Comparison of ENCODE assay signal across 9 mouse cellular contexts in genomic region chr1:187454431-187454830, GRCm38 (mm10).
A peak's percentile ranks its signal among the peaks of the same experiment; 100 is the strongest.
DNase-seq lines count a peak whose midpoint lies in the region; ATAC-seq and TF ChIP-seq lines count a peak whose summit lies in the region.
"Had no signal": no experiment of that assay in that cellular context is flagged by ENCODE, and none has a peak within 500 bp of the region (broad histone marks: within the 10 kb centered on the region; RNA-seq: fewer than 3 reads in every experiment).

No protein-coding gene starts in this region.

- ATAC-seq in hindbrain, embryonic 12.5 days (ENCODE audit: low FRiP score), result no peak
- no peak for ATAC-seq in midbrain, embryonic 14.5 days (ENCODE audit: low FRiP score, low TSS enrichment)
- ATAC-seq in midbrain, embryonic 15.5 days (replicated peaks), result no peak
- no peak for ATAC-seq in midbrain, postnatal 0 days (ENCODE audit: low FRiP score)

- no peak for TF ChIP-seq POLR2A in brain, embryonic 14.5 days (IDR thresholded peaks at IDR 0.05; ENCODE audit: borderline replicate concordance, extremely low read depth, insufficient read depth, insufficient read length, poor library complexity, severe bottlenecking)

- no peak overlapping the region for H3K9ac ChIP-seq in hindbrain, embryonic 12.5 days
- no peak overlapping the region for H3K9ac ChIP-seq in midbrain, embryonic 14.5 days (replicated peaks; ENCODE audit: low read length)
- H3K9ac ChIP-seq in midbrain, embryonic 15.5 days, result no peak overlapping the region
- no peak overlapping the region for H3K9ac ChIP-seq in midbrain, postnatal 0 days (replicated peaks; ENCODE audit: low read length, poor library complexity, severe bottlenecking)
- H3K9ac ChIP-seq: limb, embryonic 13.5 days had no signal

- H3K27me3 ChIP-seq in hindbrain, embryonic 10.5 days (ENCODE audit: insufficient read depth, poor library complexity, severe bottlenecking), result no peaks in the 10 kb centered on the region
- H3K27me3 ChIP-seq in hindbrain, embryonic 12.5 days, result no peaks in the 10 kb centered on the region
- H3K27me3 ChIP-seq in midbrain, embryonic 14.5 days (ENCODE audit: control insufficient read depth, insufficient read depth, low read length), result no peaks in the 10 kb centered on the region
- H3K27me3 ChIP-seq in midbrain, embryonic 15.5 days (replicated peaks), result no peaks in the 10 kb centered on the region
- H3K27me3 ChIP-seq in midbrain, postnatal 0 days (ENCODE audit: insufficient read depth, low read length), result no peaks in the 10 kb centered on the region

- 0 out of 2 replicates have a peak, but pooled peaks cover 1% of the 10 kb centered on the region for H3K9me3 ChIP-seq in hindbrain, embryonic 10.5 days
- H3K9me3 ChIP-seq in hindbrain, embryonic 12.5 days (replicated peaks), result no peaks in the 10 kb centered on the region
- no peaks in the 10 kb centered on the region for H3K9me3 ChIP-seq in midbrain, embryonic 14.5 days (ENCODE audit: control insufficient read depth, low read length)
- H3K9me3 ChIP-seq in midbrain, embryonic 15.5 days, result 0 out of 2 replicates have a peak, but pooled peaks cover 3% of the 10 kb centered on the region
- H3K9me3 ChIP-seq in midbrain, postnatal 0 days (ENCODE audit: low read length), result no peaks in the 10 kb centered on the region
- H3K9me3 ChIP-seq: limb, embryonic 13.5 days had no signal

- no peak overlapping the region for H3K27ac ChIP-seq in hindbrain, embryonic 10.5 days
- no peak overlapping the region for H3K27ac ChIP-seq in hindbrain, embryonic 12.5 days
- H3K27ac ChIP-seq in midbrain, embryonic 14.5 days (replicated peaks; ENCODE audit: low read depth, low read length), result no peak overlapping the region
- H3K27ac ChIP-seq in midbrain, embryonic 15.5 days, result no peak overlapping the region
- no peak overlapping the region for H3K27ac ChIP-seq in midbrain, postnatal 0 days (ENCODE audit: low read depth, low read length)
- H3K27ac ChIP-seq: limb, embryonic 13.5 days had no signal

- H3K4me1 ChIP-seq in hindbrain, embryonic 10.5 days (replicated peaks), result peaks cover 14% of the 10 kb centered on the region
- no peaks in the 10 kb centered on the region for H3K4me1 ChIP-seq in hindbrain, embryonic 12.5 days
- H3K4me1 ChIP-seq in midbrain, embryonic 14.5 days (ENCODE audit: control insufficient read depth, insufficient read depth, low read length), result no peaks in the 10 kb centered on the region
- H3K4me1 ChIP-seq in midbrain, embryonic 15.5 days, result no peaks in the 10 kb centered on the region
- H3K4me1 ChIP-seq in midbrain, postnatal 0 days (ENCODE audit: insufficient read depth, low read length), result no peaks in the 10 kb centered on the region
- H3K4me1 ChIP-seq: limb, embryonic 13.5 days had no signal

- no peaks in the 10 kb centered on the region for H3K36me3 ChIP-seq in hindbrain, embryonic 10.5 days
- H3K36me3 ChIP-seq in hindbrain, embryonic 12.5 days, result no peaks in the 10 kb centered on the region
- H3K36me3 ChIP-seq in midbrain, embryonic 14.5 days (ENCODE audit: control insufficient read depth, insufficient read depth, low read length), result no peaks in the 10 kb centered on the region
- H3K36me3 ChIP-seq in midbrain, embryonic 15.5 days (replicated peaks), result no peaks in the 10 kb centered on the region
- no peaks in the 10 kb centered on the region for H3K36me3 ChIP-seq in midbrain, postnatal 0 days (ENCODE audit: insufficient read depth, low read length)
- H3K36me3 ChIP-seq: limb, embryonic 13.5 days had no signal

- no peak overlapping the region for H3K4me3 ChIP-seq in hindbrain, embryonic 10.5 days
- H3K4me3 ChIP-seq in hindbrain, embryonic 12.5 days, result no peak overlapping the region
- no peak overlapping the region for H3K4me3 ChIP-seq in midbrain, embryonic 14.5 days (replicated peaks; ENCODE audit: low read depth, low read length)
- H3K4me3 ChIP-seq in midbrain, embryonic 15.5 days, result no peak overlapping the region
- no peak overlapping the region for H3K4me3 ChIP-seq in midbrain, postnatal 0 days (ENCODE audit: low read depth, low read length)
- H3K4me3 ChIP-seq: limb, embryonic 13.5 days had no signal

- TF ChIP-seq CTCF in brain, embryonic 14.5 days (IDR thresholded peaks at IDR 0.05; ENCODE audit: borderline replicate concordance, extremely low read depth, insufficient read depth, insufficient read length), result peak; percentile 39; the same call in 1 of the 2 replicates
- TF ChIP-seq CTCF in midbrain, postnatal 0 days (IDR thresholded peaks at IDR 0.05), result peak; percentile 38

- 64% methylated on average over 5 of the region's 5 CpGs for WGBS in hindbrain, embryonic 10.5 days
- WGBS in hindbrain, embryonic 12.5 days, result 60% methylated on average over 5 of the region's 5 CpGs
- WGBS in midbrain, embryonic 14.5 days, result 62% methylated on average over 5 of the region's 5 CpGs
- 64% methylated on average over 5 of the region's 5 CpGs for WGBS in midbrain, embryonic 15.5 days
- 67% methylated on average over 5 of the region's 5 CpGs for WGBS in midbrain, postnatal 0 days

- DNase-seq in hindbrain, embryonic 10.5 days (ENCODE audit: low spot score), result peak; percentile 22
- DNase-seq in midbrain, embryonic 14.5 days, result peak; percentile 23
- DNase-seq in brain, embryonic 14.5 days (ENCODE audit: low read depth), result no peak
- no peak for DNase-seq in midbrain, postnatal 0 days (ENCODE audit: low spot score)
- DNase-seq in cerebellum, adult 18-20 months, result no peak
- no peak for DNase-seq in frontal cortex, postnatal 36 days (ENCODE audit: low spot score in 2 of 2)

- no peak overlapping the region for H3K4me2 ChIP-seq in hindbrain, embryonic 12.5 days (replicated peaks)
- no peak overlapping the region for H3K4me2 ChIP-seq in midbrain, embryonic 14.5 days (ENCODE audit: low read length)
- no peak overlapping the region for H3K4me2 ChIP-seq in midbrain, embryonic 15.5 days
- no peak overlapping the region for H3K4me2 ChIP-seq in midbrain, postnatal 0 days (ENCODE audit: low read depth, low read length, poor library complexity, severe bottlenecking)
- H3K4me2 ChIP-seq: limb, embryonic 13.5 days had no signal

Comparison
In these comparisons a context has a peak if more than half of its experiments do, and no peak if none do; other contexts are left out.
1. DNase-seq: peak in hindbrain, embryonic 10.5 days (single experiment) and midbrain, embryonic 14.5 days (single experiment); none in brain, embryonic 14.5 days (single experiment), midbrain, postnatal 0 days (single experiment), cerebellum, adult 18-20 months (0 of 2) and frontal cortex, postnatal 36 days (0 of 2).